Mouse (Mus musculus) forebrain, embryonic 11.5 days (tissue): Measurements from ENCODE around the gene Lef1. TPM values are rescaled to one million over a fixed set of nuclear protein-coding genes. Genes with fewer than 3 reads are reported as not detected.

Source experiments
- ATAC-seq: fragments of 200-750 bp; cut with Nextera tagmentation; replicated peaks from 2 replicates; pipeline ENCODE4 v1.8.0; 2017; ENCODE audit warnings: moderate TSS enrichment; ENCODE audit not compliant: low FRiP score
- DNase-seq: peaks from one replicate; pipeline ENCODE4 v3.0.0-alpha.2; 2017; ENCODE audit warnings: low spot score
- H3K27ac ChIP-seq: fragments of 300-500 bp; sonication (generic); 2 replicates; pipeline ENCODE4 v1.5.1; 2014; ENCODE audit warnings: low read depth, low read length
- H3K27me3 ChIP-seq: fragments of 300-500 bp; sonication (generic); 2 replicates; pipeline ENCODE4 v1.6.1; 2014; ENCODE audit warnings: mild to moderate bottlenecking, low read length, mixed read lengths; ENCODE audit not compliant: control insufficient read depth, insufficient read depth
- H3K36me3 ChIP-seq: fragments of 300-500 bp; sonication (generic); 2 replicates; pipeline ENCODE4 v1.6.1; 2014; ENCODE audit warnings: mild to moderate bottlenecking, low read length, moderate library complexity, mixed read lengths; ENCODE audit not compliant: control insufficient read depth, insufficient read depth
- H3K4me1 ChIP-seq: fragments of 300-500 bp; sonication (generic); replicated peaks from 2 replicates; pipeline ENCODE4 v1.6.1; 2014; ENCODE audit warnings: low read length, mixed read lengths; ENCODE audit not compliant: control insufficient read depth, insufficient read depth
- H3K4me2 ChIP-seq: fragments of 300-500 bp; sonication (generic); 2 replicates; pipeline ENCODE4 v1.6.1; 2014; ENCODE audit warnings: low read depth, mild to moderate bottlenecking, low read length, moderate library complexity, mixed read lengths; ENCODE audit not compliant: severe bottlenecking
- H3K4me3 ChIP-seq: fragments of 300-500 bp; sonication (generic); 2 replicates; pipeline ENCODE4 v1.5.1; 2014; ENCODE audit warnings: low read depth, low read length
- H3K9ac ChIP-seq: fragments of 300-500 bp; sonication (generic); 2 replicates; pipeline ENCODE4 v1.6.1; 2014; ENCODE audit warnings: low read length
- H3K9me3 ChIP-seq: fragments of 300-500 bp; sonication (generic); 2 replicates; pipeline ENCODE4 v1.6.1; 2016; ENCODE audit warnings: low read length, mixed read lengths; ENCODE audit not compliant: control insufficient read depth
- whole genome bisulfite sequencing: fragments of 180-500 bp; shearing (Covaris S2); extraction: QIAGEN DNeasy Blood & Tissue Kit; methylation state at CpG from one replicate; pipeline ENCODE4 v1.1.7; 2014; 5-methylcytosine and 5-hydroxymethylcytosine counted together
- polyA plus RNA-seq: library from polyadenylated mRNA; unstranded; fragments of >200 nt; fragmentation: Nextera tagmentation; extraction: Ambion mirVana; gene quantifications from 2 replicates; pipeline ENCODE4 v1.2.1, GENCODE M21; 2014

Lef1 gene
- polyA plus RNA-seq, 1 experiment from 2014 or later: 70.0 TPM

GRCm38 (mm10) chr3:131155657-131156056 lies 45.4 kb downstream of the Lef1 start:
- Histone ChIP-seq H3K4me3 (no peak overlapping the region), H3K27me3 (no peaks in the 10 kb centered on the region), H3K36me3 (no peaks in the 10 kb centered on the region), H3K9ac (no peak overlapping the region), H3K4me2 (no peak overlapping the region), H3K4me1 (peaks cover 19% of the 10 kb centered on the region), H3K27ac (no peak overlapping the region), H3K9me3 (no peaks in the 10 kb centered on the region)
- no peak for DNase-seq
- 11% methylated on average over 3 of the region's 3 CpGs for WGBS
- ATAC-seq: no peak

GRCm38 (mm10) chr3:131156377-131156776 lies 46.1 kb downstream of the Lef1 start:
- DNase-seq (no peak), ATAC-seq (no peak)
- H3K36me3 ChIP-seq: no peaks in the 10 kb centered on the region
- no peak overlapping the region for H3K27ac ChIP-seq
- H3K4me1 ChIP-seq: peaks cover 23% of the 10 kb centered on the region
- no peak overlapping the region for H3K4me3 ChIP-seq
- H3K27me3 ChIP-seq: no peaks in the 10 kb centered on the region
- H3K9ac ChIP-seq: no peak overlapping the region
- WGBS: 23% methylated on average over 11 of the region's 11 CpGs
- no peak overlapping the region for H3K4me2 ChIP-seq
- H3K9me3 ChIP-seq: no peaks in the 10 kb centered on the region

DNA sequence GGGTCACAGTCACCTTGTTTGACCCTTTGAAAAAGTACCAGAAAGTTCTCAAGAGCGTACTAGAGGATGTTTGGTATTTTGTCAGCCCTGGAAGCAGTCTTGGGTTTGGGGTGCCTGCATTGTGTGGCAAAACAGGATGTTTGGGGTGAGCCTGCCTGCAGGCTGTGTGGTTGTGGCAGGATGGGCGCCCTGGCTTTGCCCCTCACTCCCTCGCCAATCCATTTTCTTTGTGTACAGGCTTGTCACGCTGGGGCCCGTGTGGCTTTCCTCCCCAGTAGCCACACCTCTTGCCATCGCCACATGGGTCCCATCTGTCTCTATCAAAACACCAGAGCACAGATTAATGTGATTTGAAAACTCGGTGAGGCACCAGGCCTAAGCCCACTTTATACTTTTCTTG lies 47.2 kb downstream of the Lef1 start:
- Histone ChIP-seq H3K36me3 (no peaks in the 10 kb centered on the region), H3K4me3 (no peak overlapping the region), H3K9ac (no peak overlapping the region), H3K27me3 (no peaks in the 10 kb centered on the region), H3K27ac (no peak overlapping the region), H3K9me3 (no peaks in the 10 kb centered on the region), H3K4me1 (peaks cover 23% of the 10 kb centered on the region), H3K4me2 (no peak overlapping the region)
- DNase-seq (no peak), ATAC-seq (no peak)
- 54% methylated on average over 7 of the region's 7 CpGs for WGBS

GRCm38 (mm10) chr3:131159204-131159760 lies 49.0 kb downstream of the Lef1 start:
- no peak for ATAC-seq
- H3K4me2 ChIP-seq: peak overlapping the region; percentile 8; the same call in 1 of the 2 replicates
- 29% methylated on average over 12 of the region's 12 CpGs for WGBS

DNA sequence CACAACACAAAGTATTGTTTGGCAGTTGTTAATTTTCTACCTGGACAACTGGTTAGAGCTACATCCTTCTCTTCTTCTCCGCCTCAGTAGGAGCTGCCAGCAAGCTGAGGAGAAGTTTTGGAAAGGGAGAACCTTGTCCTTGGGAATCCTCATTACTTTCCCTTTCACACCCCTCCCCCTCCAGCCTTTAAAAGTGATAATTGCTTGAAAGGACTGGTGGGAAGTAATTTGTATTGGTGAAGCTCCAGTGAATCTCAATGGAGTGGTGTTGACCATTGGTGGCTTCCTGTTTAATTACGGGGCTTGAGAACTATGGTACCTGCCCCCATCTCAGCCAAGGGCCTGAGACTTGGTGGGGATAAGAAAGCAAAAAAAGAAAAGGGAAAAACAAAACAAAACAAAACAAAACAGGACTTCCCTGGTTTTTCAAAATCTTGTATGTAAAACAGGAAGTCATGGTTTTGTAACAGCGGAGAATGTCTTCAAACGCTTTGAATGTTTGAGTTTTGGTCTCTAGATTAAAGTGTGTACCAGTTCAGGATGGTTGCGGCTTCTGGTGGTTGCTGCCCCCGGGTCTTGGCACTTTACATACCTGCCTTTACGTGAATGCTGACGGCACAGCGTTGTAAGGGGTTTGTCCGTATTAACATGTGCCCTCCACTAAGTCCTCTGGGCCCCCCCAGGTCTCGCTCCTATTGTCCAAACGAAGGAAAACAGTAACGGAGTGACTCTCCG lies 49.8 kb downstream of the Lef1 start:
- peaks cover 23% of the 10 kb centered on the region for H3K4me1 ChIP-seq

More at GRCm38 (mm10) chr3:131159204-131159760, 49.0 kb downstream of the Lef1 start:
- H3K36me3 ChIP-seq: no peaks in the 10 kb centered on the region
- H3K9me3 ChIP-seq: no peaks in the 10 kb centered on the region
- H3K27ac ChIP-seq: no peak overlapping the region
- DNase-seq: no peak
- H3K27me3 ChIP-seq: no peaks in the 10 kb centered on the region
- H3K4me1 ChIP-seq: peaks cover 23% of the 10 kb centered on the region
- no peak overlapping the region for H3K4me3 ChIP-seq
- no peak overlapping the region for H3K9ac ChIP-seq

DNA sequence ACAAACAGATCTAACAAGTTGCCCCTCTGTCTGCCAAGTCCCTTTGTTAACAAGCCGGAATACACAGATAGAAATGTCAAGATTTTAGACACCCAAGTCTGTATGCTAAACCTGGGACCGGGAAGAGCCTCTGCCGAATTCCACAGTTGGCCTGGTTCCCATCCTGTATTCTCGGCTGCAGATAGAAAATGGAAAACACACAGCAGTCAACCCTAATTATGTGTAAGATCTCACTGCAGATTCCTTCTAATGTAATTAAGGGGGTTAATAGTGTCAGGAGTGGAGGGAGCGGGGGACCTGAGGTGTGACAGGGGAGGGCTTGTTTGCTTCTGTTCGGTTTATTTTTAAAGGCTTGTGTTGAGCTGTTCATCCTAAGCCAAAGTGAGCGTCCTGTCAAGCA lies 50.6 kb downstream of the Lef1 start:
- ATAC-seq: no peak
- H3K9ac ChIP-seq: no peak overlapping the region
- H3K4me2 ChIP-seq: no peak overlapping the region
- WGBS: 51% methylated on average over 7 of the region's 7 CpGs
- no peaks in the 10 kb centered on the region for H3K36me3 ChIP-seq
- H3K27ac ChIP-seq: no peak overlapping the region
- H3K9me3 ChIP-seq: no peaks in the 10 kb centered on the region
- no peaks in the 10 kb centered on the region for H3K27me3 ChIP-seq
- H3K4me1 ChIP-seq: peaks cover 22% of the 10 kb centered on the region
- DNase-seq: no peak
- H3K4me3 ChIP-seq: no peak overlapping the region

More for the DNA sequence above, 49.8 kb downstream of the Lef1 start:
- ATAC-seq (peak; percentile 42; the same call in 1 of the 2 replicates), DNase-seq (no peak)
- Histone ChIP-seq H3K4me3 (no peak overlapping the region), H3K27ac (0 out of 2 replicates have a peak overlapping the region, but pooled peaks have one; percentile 31), H3K9ac (no peak overlapping the region), H3K4me2 (peak overlapping the region; percentile 11; the same call in 1 of the 2 replicates), H3K27me3 (no peaks in the 10 kb centered on the region), H3K9me3 (no peaks in the 10 kb centered on the region), H3K36me3 (no peaks in the 10 kb centered on the region)
- WGBS: 31% methylated on average over 14 of the region's 14 CpGs

- peaks cover 4% of the 10 kb centered on the region; the same call in 1 of the 2 replicates for H3K4me1 ChIP-seq
- no peaks in the 10 kb centered on the region for H3K36me3 ChIP-seq
- ATAC-seq: no peak
- no peak overlapping the region for H3K4me2 ChIP-seq
- WGBS: 94% methylated on average over 4 of the region's 4 CpGs
- no peak overlapping the region for H3K9ac ChIP-seq
- no peaks in the 10 kb centered on the region for H3K27me3 ChIP-seq
- no peak overlapping the region for H3K4me3 ChIP-seq
- no peak for DNase-seq
- no peak overlapping the region for H3K27ac ChIP-seq
- H3K9me3 ChIP-seq: no peaks in the 10 kb centered on the region
Measured at GRCm38 (mm10) chr3:131167731-131168130, 57.5 kb downstream of the Lef1 start.

- WGBS: 96% methylated on average over 6 of the region's 6 CpGs
- no peaks in the 10 kb centered on the region for H3K27me3 ChIP-seq
Measured at GRCm38 (mm10) chr3:131169161-131169560, 58.9 kb downstream of the Lef1 start.

More at GRCm38 (mm10) chr3:131169161-131169560, 58.9 kb downstream of the Lef1 start:
- Histone ChIP-seq H3K9ac (no peak overlapping the region), H3K4me2 (no peak overlapping the region), H3K4me3 (no peak overlapping the region), H3K4me1 (peaks cover 4% of the 10 kb centered on the region; the same call in 1 of the 2 replicates), H3K27ac (no peak overlapping the region), H3K9me3 (no peaks in the 10 kb centered on the region), H3K36me3 (no peaks in the 10 kb centered on the region)
- ATAC-seq (no peak), DNase-seq (no peak)
